Mouse (Mus musculus) lung, postnatal 36 days (tissue): ENCODE measurements around the gene Xlr3b.
"Not testable (repeated sequence)": the region's sequence is repeated elsewhere in the genome, so short reads cannot be mapped to it uniquely, and the experiment has no call there.

ENCODE experiments used
- DNase-seq: peaks from one replicate; pipeline ENCODE4 v3.0.0; 2022; ENCODE audit warnings: mixed read lengths

Xlr3b gene

GRCm38 (mm10) chrX:73191934-73192333 lies at the start of gene Xlr3b:
Gene Xlr3b (plus strand): TSS chrX:73192207.
- peak; percentile 4 for DNase-seq

- not testable (repeated sequence) for DNase-seq
Observed at GRCm38 (mm10) chrX:73143218-73143618, 48.8 kb upstream of the Xlr3b start.

- not testable (repeated sequence) for DNase-seq
Observed at GRCm38 (mm10) chrX:73148496-73148895, 43.5 kb upstream of the Xlr3b start, which contains the start of gene Xlr5b. Gene Xlr5b (plus strand): TSS chrX:73148796.

GRCm38 (mm10) chrX:73149350-73149749 lies 42.7 kb upstream of the Xlr3b start, which contains the start of gene DXBay18:
Gene DXBay18 (minus strand): TSS chrX:73149450.
- not testable (repeated sequence) for DNase-seq

GRCm38 (mm10) chrX:73176889-73177288 lies 15.1 kb upstream of the Xlr3b start, which contains the start of gene Spin2d:
Gene Spin2d (minus strand): TSS chrX:73176989.
- DNase-seq: not testable (repeated sequence)

GRCm38 (mm10) chrX:73213819-73214564 lies 22.0 kb downstream of the Xlr3b start, which contains the start of gene Xlr4b:
Gene Xlr4b (plus strand): TSS chrX:73214333.
- not testable (repeated sequence) for DNase-seq

GRCm38 (mm10) chrX:73225365-73225764 lies 33.4 kb downstream of the Xlr3b start:
- DNase-seq: no peak

GRCm38 (mm10) chrX:73227914-73228605 lies 36.1 kb downstream of the Xlr3b start, which contains the start of gene F8a:
Gene F8a (plus strand): TSS chrX:73228291.
- DNase-seq: peak; percentile 87

- DNase-seq: peak; percentile 58
Observed at GRCm38 (mm10) chrX:73228606-73229214, 36.7 kb downstream of the Xlr3b start.

GRCm38 (mm10) chrX:73229288-73229687 lies 37.3 kb downstream of the Xlr3b start:
- no peak for DNase-seq

GRCm38 (mm10) chrX:73242821-73243325 lies 50.9 kb downstream of the Xlr3b start, which contains the start of gene Xlr4c:
Gene Xlr4c (minus strand): TSS chrX:73243130.
- not testable (repeated sequence) for DNase-seq
